Mouse (Mus musculus) CH12.LX (cell line): ENCODE data around the gene Mad2l2. TPM values are rescaled to one million over a fixed set of nuclear protein-coding genes. Genes with fewer than 3 reads are reported as not detected.

ENCODE experiments used
- DNase-seq: peaks from one replicate; pipeline ENCODE4 v3.0.0-alpha.2; 2013; ENCODE audit errors: extremely low read depth
- H3K27ac ChIP-seq: 2 replicates; pipeline ENCODE4 v1.5.1; 2012; ENCODE audit warnings: low read depth, mild to moderate bottlenecking, control low read depth, moderate library complexity; ENCODE audit not compliant: insufficient read depth
- H3K27me3 ChIP-seq: replicated peaks from 2 replicates; pipeline ENCODE3; 2012; ENCODE audit warnings: inconsistent platforms
- H3K36me3 ChIP-seq, 2 experiments: replicated peaks in 1 of 2; 2 replicates each; pipeline versions ENCODE3 to v1.6.1; 2012; ENCODE audit warnings: inconsistent platforms in 1 of 2, low read length in 1 of 2, mild to moderate bottlenecking in 1 of 2, mixed read lengths in 1 of 2, moderate library complexity in 1 of 2; ENCODE audit not compliant: control insufficient read depth in 1 of 2, insufficient read depth in 1 of 2
- H3K4me1 ChIP-seq, 2 experiments: 2 replicates each; pipeline ENCODE4 v1.6.1; 2012; ENCODE audit warnings: inconsistent platforms in 1 of 2, moderate library complexity in 1 of 2; ENCODE audit not compliant: insufficient read depth in 2 of 2, control insufficient read depth in 1 of 2
- H3K4me2 ChIP-seq: 2 replicates; pipeline ENCODE4 v1.6.1; 2012; ENCODE audit warnings: low read depth, mild to moderate bottlenecking, control low read depth; ENCODE audit not compliant: poor library complexity, insufficient read depth, severe bottlenecking
- H3K4me3 ChIP-seq, 3 experiments: fragments of 150-350 bp in 1 of 3; sonication (generic) in 1 of 3; replicated peaks in 1 of 3; 2 replicates each; pipeline versions ENCODE3 to v1.5.1; 2011 to 2012; ENCODE audit warnings: low read depth in 2 of 3, low read length in 2 of 3, mild to moderate bottlenecking in 2 of 3, moderate library complexity in 2 of 3, control low read depth in 1 of 3, improper control_type of control experiment in 1 of 3, inconsistent platforms in 1 of 3, mixed read lengths in 1 of 3; ENCODE audit not compliant: poor library complexity in 1 of 3
- H3K79me2 ChIP-seq: replicated peaks from 2 replicates; pipeline ENCODE4 v1.6.1; 2012; ENCODE audit warnings: mild to moderate bottlenecking, moderate library complexity; ENCODE audit not compliant: control insufficient read depth, poor library complexity, insufficient read depth, severe bottlenecking; ENCODE audit errors: extremely low read depth
- H3K9ac ChIP-seq: 2 replicates; pipeline ENCODE4 v1.6.1; 2012; ENCODE audit warnings: low read depth, mild to moderate bottlenecking, control low read depth, moderate library complexity; ENCODE audit not compliant: insufficient read depth
- H3K9me3 ChIP-seq: replicated peaks from 2 replicates; pipeline ENCODE3; 2012; ENCODE audit warnings: low read length, inconsistent platforms, mixed read lengths
- BHLHE40 ChIP-seq: IDR thresholded peaks from 2 replicates; pipeline ENCODE4 v1.6.1; 2011; ENCODE audit warnings: mild to moderate bottlenecking, low read depth, low read length, improper control_type of control experiment
- CHD1 ChIP-seq: IDR thresholded peaks from 2 replicates; pipeline ENCODE4 v1.6.1; 2012; ENCODE audit warnings: low read depth, low read length, improper control_type of control experiment, inconsistent platforms
- CTCF ChIP-seq, 2 experiments: IDR thresholded peaks in 1 of 2; conservative IDR thresholded peaks in 1 of 2; 2 replicates each; pipeline ENCODE4 v1.5.1; 2011 to 2012; ENCODE audit warnings: low read depth in 2 of 2, low read length in 2 of 2, improper control_type of control experiment in 1 of 2, inconsistent platforms in 1 of 2, mild to moderate bottlenecking in 1 of 2, moderate library complexity in 1 of 2
- E2F4 ChIP-seq: IDR thresholded peaks from 2 replicates; pipeline ENCODE4 v1.6.1; 2011; ENCODE audit warnings: low read depth, low read length, improper control_type of control experiment; ENCODE audit not compliant: insufficient replicate concordance
- IRF4 ChIP-seq: IDR thresholded peaks from 2 replicates; pipeline ENCODE4 v1.6.1; 2014; ENCODE audit warnings: low read depth, mild to moderate bottlenecking, inconsistent platforms, low read length, improper control_type of control experiment
- JUN ChIP-seq: IDR thresholded peaks from 2 replicates; pipeline ENCODE4 v1.6.1; 2011; ENCODE audit warnings: low read depth, mild to moderate bottlenecking, low read length, improper control_type of control experiment, moderate library complexity; ENCODE audit not compliant: insufficient read depth
- KAT2A ChIP-seq: IDR thresholded peaks from 2 replicates; pipeline ENCODE4 v1.6.1; 2012; ENCODE audit warnings: low read length, improper control_type of control experiment, inconsistent platforms; ENCODE audit not compliant: insufficient replicate concordance
- MAX ChIP-seq: IDR thresholded peaks from 2 replicates; pipeline ENCODE4 v1.6.1; 2011; ENCODE audit warnings: low read length, improper control_type of control experiment
- MAZ ChIP-seq: IDR thresholded peaks from 2 replicates; pipeline ENCODE4 v1.6.1; 2012; ENCODE audit warnings: low read depth, mild to moderate bottlenecking, inconsistent platforms, low read length, improper control_type of control experiment, moderate library complexity
- MEF2A ChIP-seq: IDR thresholded peaks from 2 replicates; pipeline ENCODE4 v1.6.1; 2014; ENCODE audit warnings: low read depth, mild to moderate bottlenecking, inconsistent platforms, low read length, improper control_type of control experiment, borderline replicate concordance
- MXI1 ChIP-seq: IDR thresholded peaks from 2 replicates; pipeline ENCODE4 v1.6.1; 2011; ENCODE audit warnings: mild to moderate bottlenecking, low read depth, low read length, improper control_type of control experiment
- NRF1 ChIP-seq: IDR thresholded peaks from 2 replicates; pipeline ENCODE4 v1.6.1; 2014; ENCODE audit warnings: low read depth, mild to moderate bottlenecking, inconsistent platforms, low read length, improper control_type of control experiment, moderate library complexity
- PAX5 ChIP-seq: IDR thresholded peaks from 2 replicates; pipeline ENCODE4 v1.6.1; 2012; ENCODE audit warnings: low read length, inconsistent platforms, mixed read lengths
- POLR2A ChIP-seq: IDR thresholded peaks from 2 replicates; pipeline ENCODE4 v1.6.1; 2011; ENCODE audit warnings: low read depth, mild to moderate bottlenecking, improper control_type of control experiment, low read length
- SMC3 ChIP-seq: IDR thresholded peaks from 2 replicates; pipeline ENCODE4 v1.6.1; 2011; ENCODE audit warnings: low read depth, low read length, improper control_type of control experiment
- UBTF ChIP-seq: IDR thresholded peaks from 2 replicates; pipeline ENCODE4 v1.6.1; 2012; ENCODE audit warnings: low read depth, mild to moderate bottlenecking, inconsistent platforms, low read length, improper control_type of control experiment, moderate library complexity
- USF1 ChIP-seq: IDR thresholded peaks from 2 replicates; pipeline ENCODE4 v1.6.1; 2014; ENCODE audit warnings: low read depth, mild to moderate bottlenecking, inconsistent platforms, low read length, improper control_type of control experiment
- ZKSCAN1 ChIP-seq: IDR thresholded peaks from 2 replicates; pipeline ENCODE4 v1.6.1; 2012; ENCODE audit warnings: low read depth, inconsistent platforms, low read length, improper control_type of control experiment, borderline replicate concordance
- dilution Hi-C: fragments of 300-500 bp; cut with MboI; formaldehyde crosslinking; loops from 2 replicates; pipeline ENCODE4 v1.14.3; 2020; ENCODE audit warnings: low sequenced_read_pairs; ENCODE audit not compliant: extremely low pct_unique_long_range_greater_than_20kb, extremely low pct_ligation_motif_present
- in situ Hi-C: fragments of 300-500 bp; cut with MboI; formaldehyde crosslinking; loops from 3 replicates; pipeline ENCODE4 v1.14.3; 2019; ENCODE audit warnings: low sequenced_read_pairs, low pct_ligation_motif_present, low pct_unique_long_range_greater_than_20kb, mixed read lengths
- polyA plus RNA-seq: library from polyadenylated mRNA; unstranded; fragments of >175 nt; gene quantifications from 2 replicates; pipeline ENCODE4 v1.2.1, GENCODE M21; 2012; ENCODE audit warnings: low read depth; ENCODE audit not compliant: insufficient read length
- total RNA-seq, 2 experiments: library from RNA; depleted of rRNA; stranded (reverse); fragments of 300-350 nt in 1 of 2; fragments of >200 nt in 1 of 2; gene quantifications; 2 replicates each; pipeline ENCODE4 v1.2.3; 2012 to 2014

Mad2l2 gene
- total and polyA plus RNA-seq, 3 experiments: 23.1 to 43.3 (median 36.5) TPM

GRCm38 (mm10) chr4:148101801-148102527 lies 28.2 kb upstream of the Mad2l2 start:
- no peaks in the 10 kb centered on the region for H3K4me1 ChIP-seq
- H3K9me3 ChIP-seq: no peaks in the 10 kb centered on the region
- H3K4me2 ChIP-seq: no peak overlapping the region
- peaks cover 92% of the 10 kb centered on the region for H3K27me3 ChIP-seq
- H3K36me3 ChIP-seq: no peaks in the 10 kb centered on the region
- H3K9ac ChIP-seq: no peak overlapping the region
- no peak overlapping the region for H3K4me3 ChIP-seq
- no peak overlapping the region for H3K27ac ChIP-seq
- H3K79me2 ChIP-seq: no peaks in the 10 kb centered on the region
- TF ChIP-seq CTCF (conservative IDR thresholded peaks at IDR 0.05 in 1 of 2, IDR thresholded peaks at IDR 0.05 in 1 of 2; ENCODE audit: low read depth in 2 of 2, low read length in 2 of 2) (0 out of 4 replicates have a peak, but pooled peaks of 1 of the 2 experiments have one; percentile 0), KAT2A (no peak)
- no peak for DNase-seq
- in situ Hi-C loops: no loop called here
- dilution Hi-C loops: no loop called here

GRCm38 (mm10) chr4:148104146-148104545 lies 26.0 kb upstream of the Mad2l2 start:
- DNase-seq: no peak
- Histone ChIP-seq H3K4me2 (no peak overlapping the region), H3K4me1 (no peaks in the 10 kb centered on the region), H3K27ac (no peak overlapping the region), H3K9me3 (no peaks in the 10 kb centered on the region), H3K27me3 (peaks cover 93% of the 10 kb centered on the region), H3K36me3 (no peaks in the 10 kb centered on the region), H3K9ac (no peak overlapping the region), H3K79me2 (no peaks in the 10 kb centered on the region), H3K4me3 (no peak overlapping the region)
- TF ChIP-seq E2F4 (no peak), MAZ (no peak), PAX5 (no peak), MXI1 (no peak), POLR2A (no peak), BHLHE40 (no peak), JUN (no peak), MEF2A (no peak), IRF4 (no peak), KAT2A (no peak), SMC3 (no peak), MAX (no peak), NRF1 (no peak), USF1 (no peak), CHD1 (no peak), ZKSCAN1 (no peak), UBTF (no peak)
- in situ Hi-C loops: no loop called here
- dilution Hi-C loops: no loop called here
